Mouse (Mus musculus): ENCODE measurements around the gene Lrp5. TPM values are rescaled to one million over a fixed set of nuclear protein-coding genes. Genes with fewer than 3 reads are reported as not detected.

Lrp5 gene
- total RNA-seq, 1 experiment from 2014 or later, result 97.9 TPM

- no peak for DNase-seq
Observed at GRCm38 (mm10) chr19:3551573-3552159, 134.7 kb downstream of the Lrp5 start.

GRCm38 (mm10) chr19:3550101-3550500 lies 136.3 kb downstream of the Lrp5 start:
- no peak for DNase-seq

GRCm38 (mm10) chr19:3549263-3549662 lies 137.1 kb downstream of the Lrp5 start:
- no peak for DNase-seq

GRCm38 (mm10) chr19:3548311-3548710 lies 138.1 kb downstream of the Lrp5 start:
- DNase-seq, result no peak

GRCm38 (mm10) chr19:3544995-3545394 lies 141.4 kb downstream of the Lrp5 start:
- no peak for DNase-seq

- no peak for DNase-seq
Observed at GRCm38 (mm10) chr19:3542591-3542990, 143.8 kb downstream of the Lrp5 start.

- DNase-seq, result no peak
Observed at GRCm38 (mm10) chr19:3540997-3541396, 145.4 kb downstream of the Lrp5 start.

GRCm38 (mm10) chr19:3540254-3540653 lies 146.1 kb downstream of the Lrp5 start:
- no peak for DNase-seq

GRCm38 (mm10) chr19:3539456-3539855 lies 146.9 kb downstream of the Lrp5 start:
- DNase-seq, result no peak

- DNase-seq, result no peak
Observed at GRCm38 (mm10) chr19:3537658-3538057, 148.7 kb downstream of the Lrp5 start.

- no peak for DNase-seq
Observed at GRCm38 (mm10) chr19:3534945-3535344, 151.4 kb downstream of the Lrp5 start.

Other genes with a start within 250 kb of the Lrp5 start
- gene Ppp6r3, start 110.8 kb downstream of the Lrp5 start, total RNA-seq (2021), result 112 and 119 TPM in 2 replicates
- gene 1810055G02Rik, start 21.7 kb upstream of the Lrp5 start, total RNA-seq (2021), result 21.2 and 30.4 TPM in 2 replicates
- 72.1 and 75.9 TPM in 2 replicates for gene Kmt5b, start 80.9 kb upstream of the Lrp5 start, total RNA-seq (2021)
- 72.2 and 82.8 TPM in 2 replicates for gene Chka, start 165.2 kb upstream of the Lrp5 start, total RNA-seq (2021)
- 83.9 and 87.0 TPM in 2 replicates for gene Tcirg1, start 220.6 kb upstream of the Lrp5 start, total RNA-seq (2021)
- 338 and 341 TPM in 2 replicates for gene Ndufs8, start 226.2 kb upstream of the Lrp5 start, total RNA-seq (2021)
- 131 and 209 TPM in 2 replicates for gene Aldh3b1, start 243.2 kb upstream of the Lrp5 start, total RNA-seq (2021)
- gene Unc93b1, start 248.6 kb upstream of the Lrp5 start, total RNA-seq (2021), result 46.5 and 69.6 TPM in 2 replicates